Mouse (Mus musculus) erythroblast, adult 5-6 weeks (primary cell): ENCODE results near the gene Sstr5. TPM values are rescaled to one million over a fixed set of nuclear protein-coding genes. Genes with fewer than 3 reads are reported as not detected.

ENCODE experiments used
- ATAC-seq: replicated peaks from 2 replicates; pipeline ENCODE4 v1.8.0; 2016; ENCODE audit warnings: moderate number of reproducible peaks, mild to moderate bottlenecking, moderate TSS enrichment, inconsistent platforms; ENCODE audit not compliant: poor library complexity, low FRiP score, severe bottlenecking
- total RNA-seq, 2 experiments: library from RNA; stranded (forward) in 1 of 2; stranded (reverse) in 1 of 2; fragments of 150-400 nt in 1 of 2; fragments of 200-764, 138-1000 nt in 1 of 2; gene quantifications; 2 replicates each; pipeline versions ENCODE4 v1.2.3 to v1.2.4; 2015 to 2017; ENCODE audit warnings: low replicate concordance in 2 of 2

The Sstr5 gene
- total RNA-seq (2015; ENCODE audit: low replicate concordance) (not detected in 2 replicates), total RNA-seq (2017; ENCODE audit: low replicate concordance) (not detected in 2 replicates)

DNA sequence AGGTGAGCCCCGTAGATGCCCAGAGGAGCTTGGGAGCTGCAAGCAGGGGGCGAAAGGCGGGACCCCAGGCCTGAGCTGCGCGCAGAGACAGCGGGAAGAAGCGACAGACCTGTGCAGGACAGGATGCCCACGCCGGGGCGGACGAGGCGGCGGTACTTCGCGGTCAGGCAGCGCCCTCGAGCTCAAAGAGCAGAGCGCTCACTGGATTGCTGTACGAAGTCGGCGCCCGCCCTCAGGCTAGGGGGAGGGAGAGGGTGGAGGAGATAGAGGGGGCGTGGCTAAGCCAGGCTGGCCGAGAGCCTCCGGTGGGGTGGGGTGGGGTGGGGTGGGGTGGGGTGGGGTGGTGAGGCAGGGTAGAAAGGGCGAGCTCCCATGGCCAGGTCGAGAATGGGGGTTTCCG is at the start of gene Sstr5:
Gene Sstr5, minus strand, starts transcription at position 276 of the 400 bp plus-strand sequence.
- no peak for ATAC-seq

DNA sequence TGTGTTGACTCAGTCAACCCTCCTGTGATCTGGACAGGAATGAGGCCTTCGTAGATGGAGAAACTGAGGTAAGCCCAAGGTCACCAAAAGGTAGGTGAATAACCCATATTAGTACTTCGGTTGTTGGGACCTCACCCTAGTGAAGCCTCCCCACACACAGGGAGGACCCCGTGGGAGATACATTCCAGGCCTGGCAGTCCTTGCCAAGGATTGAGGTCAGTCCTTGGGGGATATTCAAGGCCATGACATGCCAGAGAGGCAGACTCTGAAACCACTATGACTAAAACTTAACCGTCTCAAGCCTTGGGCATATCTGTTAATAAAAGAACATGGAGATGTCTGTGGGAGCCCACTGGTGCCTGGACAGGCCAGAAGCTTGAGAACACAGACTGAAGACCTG is 44.7 kb upstream of the Sstr5 start:
- ATAC-seq = no peak

DNA sequence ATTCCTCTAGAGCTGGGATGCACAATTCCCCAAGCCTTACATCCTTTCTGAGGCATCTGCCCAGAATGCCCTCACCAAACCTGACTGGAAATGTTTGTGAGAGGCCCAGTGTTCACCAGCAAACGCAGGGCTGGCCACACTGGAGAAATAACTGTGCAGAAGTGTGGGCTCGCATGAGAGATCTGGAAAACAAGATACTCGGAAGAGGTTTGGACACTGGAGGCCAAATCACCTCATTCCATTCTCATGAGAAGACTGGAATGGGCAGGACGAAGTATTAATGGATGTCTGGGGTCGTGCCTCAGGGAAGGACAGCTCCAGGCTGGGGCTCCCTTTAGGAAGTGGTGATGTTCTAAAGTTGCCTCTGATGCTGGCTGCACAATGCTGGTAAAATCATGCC is 43.6 kb upstream of the Sstr5 start:
- no peak for ATAC-seq

DNA sequence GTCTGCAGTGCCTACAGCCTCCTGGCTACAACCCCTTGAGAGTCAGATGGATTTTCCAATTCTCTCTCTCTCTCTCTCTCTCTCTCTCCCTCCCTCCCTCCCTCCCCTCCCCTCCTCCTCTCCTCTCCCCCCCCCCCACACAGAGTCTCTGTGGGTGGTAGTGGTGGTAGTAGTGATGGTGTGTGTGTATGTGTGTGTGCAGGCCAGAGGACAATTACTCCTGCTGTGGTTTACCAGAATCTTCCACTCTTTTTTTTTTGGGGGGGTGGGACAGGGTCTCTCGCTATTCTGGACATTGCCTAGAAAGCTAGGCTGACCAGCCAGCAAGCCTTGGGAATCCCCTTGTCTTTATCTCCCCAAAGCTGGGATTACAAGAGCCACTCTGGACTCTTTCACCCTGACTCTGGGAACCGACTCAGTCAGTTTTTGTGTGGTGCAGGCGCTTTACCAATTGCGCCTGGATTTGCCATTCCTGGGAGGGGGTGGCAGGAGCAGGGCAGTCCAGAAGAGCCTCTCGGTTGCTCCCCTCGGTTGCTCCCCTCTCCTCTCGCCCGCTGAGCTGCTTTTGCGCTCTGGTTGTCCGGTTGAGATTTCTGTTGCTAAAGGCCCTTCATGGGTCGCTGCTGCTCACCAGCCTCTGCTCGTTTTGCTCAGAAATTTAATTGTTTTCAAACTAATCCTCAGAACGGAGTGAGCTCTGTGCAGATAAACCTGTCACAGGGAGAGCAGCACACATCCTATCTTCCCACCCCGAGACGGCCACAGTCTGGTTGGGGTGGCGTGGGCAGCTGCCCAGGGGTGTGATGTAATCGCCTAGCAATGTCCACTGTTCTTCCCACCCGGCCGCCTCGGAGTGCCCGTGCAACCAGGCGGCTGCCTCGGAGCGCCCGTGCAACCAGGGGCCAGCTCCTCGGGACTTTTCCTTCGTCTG is 42.1 kb upstream of the Sstr5 start:
- no peak for ATAC-seq

DNA sequence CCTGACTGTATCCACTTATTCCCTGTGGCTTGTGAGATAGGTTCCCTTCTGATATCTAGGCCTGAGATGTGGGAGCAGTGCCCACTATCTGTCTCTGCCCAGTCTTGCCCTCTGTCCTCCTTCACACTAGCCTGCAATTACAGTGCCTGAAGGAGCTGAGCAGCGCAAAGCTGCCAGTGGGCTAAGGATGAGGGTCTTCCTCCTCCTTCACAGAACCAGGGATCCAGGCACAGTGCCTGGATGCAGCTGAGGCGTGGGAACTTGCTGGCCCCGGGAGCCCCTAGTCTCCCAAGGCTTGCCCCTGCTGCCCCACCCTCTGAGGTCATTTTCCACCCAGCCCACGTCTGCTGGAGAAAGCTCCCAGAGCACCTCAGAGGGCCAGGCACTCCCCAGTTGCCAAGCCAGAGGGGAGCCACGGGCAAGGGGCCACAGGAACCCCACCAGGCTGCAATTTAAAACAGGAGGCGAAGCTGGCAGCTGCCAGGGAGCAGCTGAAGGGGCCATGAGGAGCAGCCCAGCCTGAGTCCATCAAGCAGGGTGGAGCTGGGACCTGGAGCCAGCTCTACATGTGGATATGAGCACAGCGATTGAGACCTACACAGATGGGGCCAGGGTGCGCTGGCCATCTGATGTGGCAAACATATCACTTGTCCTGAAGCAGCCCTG is 33.4 kb upstream of the Sstr5 start:
- no peak for ATAC-seq

DNA sequence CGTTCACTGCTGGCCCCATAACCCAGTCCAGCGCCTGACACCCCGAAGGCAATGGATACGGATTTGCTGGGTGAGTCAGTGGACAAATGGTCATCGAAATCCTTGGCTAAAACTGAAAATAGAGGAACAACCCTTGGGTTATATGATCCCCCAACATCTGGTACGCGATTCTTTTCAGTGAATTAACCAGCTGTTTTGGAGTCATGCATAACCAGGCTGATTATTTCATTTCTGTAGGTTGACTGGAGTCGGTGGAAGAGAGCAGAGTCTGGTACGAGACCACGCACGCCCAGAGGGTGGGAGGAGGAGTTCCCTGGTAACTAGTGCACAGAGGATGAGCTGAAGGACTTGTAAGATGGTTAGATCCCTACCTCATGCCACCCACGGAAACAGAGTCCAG is 25.0 kb upstream of the Sstr5 start:
- ATAC-seq = no peak

DNA sequence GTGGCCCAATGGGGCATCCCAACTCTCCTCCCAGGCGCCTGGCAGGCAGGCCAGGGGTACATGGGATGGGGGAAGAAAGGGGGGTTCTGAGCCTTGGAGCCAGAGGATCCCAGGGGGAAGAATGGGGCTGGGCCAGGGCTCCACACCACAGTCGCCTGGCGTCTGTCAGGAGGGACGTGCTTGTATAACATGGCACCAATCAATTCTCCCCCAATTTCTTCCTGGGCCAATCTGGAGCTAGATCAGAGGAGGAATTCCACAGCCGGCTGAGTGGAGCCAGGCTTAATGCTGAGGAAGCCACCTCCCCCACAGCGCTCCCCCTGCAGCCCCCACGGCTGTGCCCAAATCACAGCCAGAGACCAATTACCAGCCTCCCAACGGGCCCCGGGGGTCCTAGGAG is 23.4 kb upstream of the Sstr5 start:
- ATAC-seq = no peak

DNA sequence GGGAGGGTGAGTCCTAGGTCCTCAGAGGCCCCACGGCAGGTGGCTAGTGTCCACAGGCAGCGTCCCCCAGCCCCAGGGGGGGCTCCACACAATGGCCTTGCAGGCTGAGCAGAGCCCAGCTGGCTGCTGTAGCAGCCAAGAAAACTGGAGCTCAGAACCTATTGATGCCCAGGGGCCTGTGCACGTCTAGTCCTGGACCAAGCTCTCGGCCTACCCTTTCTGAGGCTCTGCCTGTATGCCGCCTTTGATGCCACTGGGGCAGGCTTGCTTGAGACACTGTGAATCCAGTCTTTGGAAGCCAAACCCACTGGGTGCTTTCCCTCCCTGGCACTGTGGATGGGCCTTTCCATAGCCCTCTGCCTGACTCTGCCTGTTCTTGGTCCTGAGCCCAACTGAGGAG is 22.4 kb upstream of the Sstr5 start:
- ATAC-seq = no peak

DNA sequence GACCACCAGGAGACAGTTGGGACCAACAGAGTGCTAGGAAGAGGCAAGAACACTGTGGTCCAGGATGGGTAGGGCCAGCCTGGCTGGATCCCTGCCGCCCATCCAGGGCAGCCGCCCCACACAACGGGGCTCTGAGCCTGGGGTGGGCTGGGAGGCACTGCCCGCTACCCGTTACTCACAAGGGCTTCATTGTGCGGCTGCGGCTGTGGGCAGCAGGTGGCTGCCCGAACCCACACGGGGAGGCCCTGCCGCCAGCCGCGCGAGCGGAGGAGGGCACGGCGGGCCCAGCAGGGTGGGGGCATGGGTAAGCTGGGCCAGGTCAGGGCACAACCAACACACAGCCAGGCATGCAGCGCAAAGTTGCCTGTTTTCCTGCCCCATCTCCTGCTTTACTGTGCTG is 21.1 kb upstream of the Sstr5 start:
- ATAC-seq = no peak

DNA sequence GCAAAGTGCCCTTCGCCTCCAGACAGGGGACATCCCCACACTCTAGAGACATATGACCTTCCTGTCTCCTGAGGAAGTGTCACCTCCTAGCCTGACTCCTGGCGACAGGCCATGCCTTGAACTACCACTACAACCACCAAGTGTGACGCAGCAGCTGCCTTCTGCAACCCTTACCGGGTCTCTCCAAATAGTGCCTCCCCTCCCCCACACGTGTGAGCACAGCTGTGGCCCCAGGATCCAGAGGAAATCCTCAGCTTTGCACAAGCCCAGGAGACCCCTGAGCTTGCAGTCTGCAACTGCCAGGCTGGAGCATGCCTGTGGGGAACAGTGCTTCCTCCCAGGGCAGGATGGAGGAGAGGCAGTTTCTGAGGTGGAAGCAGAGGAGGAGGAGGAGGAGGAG is 19.2 kb upstream of the Sstr5 start:
- no peak for ATAC-seq

DNA sequence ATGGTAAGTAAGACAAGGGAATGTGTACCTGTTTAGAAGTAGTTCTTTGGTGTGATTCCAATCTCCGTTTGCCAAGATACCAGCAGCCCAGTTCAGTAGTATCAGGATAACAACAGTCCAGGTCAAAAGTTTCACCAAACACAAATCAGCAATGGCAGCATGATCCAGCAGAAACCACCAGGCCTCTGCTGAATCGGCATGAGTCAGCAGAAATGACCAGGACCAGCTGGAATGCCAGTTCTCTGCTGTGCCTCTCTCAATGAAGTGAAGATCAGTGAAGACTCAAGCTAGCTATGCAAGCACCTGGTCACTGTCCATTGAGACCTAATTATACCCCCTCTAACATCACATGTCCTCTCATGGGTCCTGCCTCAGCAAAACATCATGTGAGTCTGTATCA is 17.0 kb upstream of the Sstr5 start:
- no peak for ATAC-seq

DNA sequence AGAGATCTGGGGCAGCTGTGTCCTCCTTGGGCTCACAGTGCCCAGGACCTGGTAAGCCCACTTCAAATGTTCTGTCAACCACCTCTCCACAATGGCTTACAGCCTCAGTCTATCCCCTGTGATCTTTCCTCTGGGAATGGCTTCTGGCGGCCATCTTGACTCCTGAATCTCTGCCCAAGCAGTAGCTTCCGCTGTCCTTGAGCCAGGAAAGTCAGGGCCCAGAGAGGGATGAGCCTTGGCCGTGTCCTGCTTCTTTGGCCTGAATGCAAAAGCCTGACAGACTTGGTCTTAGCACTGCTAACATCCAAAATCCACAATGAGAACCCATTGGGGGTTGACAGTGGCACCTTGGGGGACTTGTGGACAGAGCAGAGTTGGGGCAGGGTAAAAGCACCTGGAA is 14.8 kb upstream of the Sstr5 start:
- no peak for ATAC-seq

DNA sequence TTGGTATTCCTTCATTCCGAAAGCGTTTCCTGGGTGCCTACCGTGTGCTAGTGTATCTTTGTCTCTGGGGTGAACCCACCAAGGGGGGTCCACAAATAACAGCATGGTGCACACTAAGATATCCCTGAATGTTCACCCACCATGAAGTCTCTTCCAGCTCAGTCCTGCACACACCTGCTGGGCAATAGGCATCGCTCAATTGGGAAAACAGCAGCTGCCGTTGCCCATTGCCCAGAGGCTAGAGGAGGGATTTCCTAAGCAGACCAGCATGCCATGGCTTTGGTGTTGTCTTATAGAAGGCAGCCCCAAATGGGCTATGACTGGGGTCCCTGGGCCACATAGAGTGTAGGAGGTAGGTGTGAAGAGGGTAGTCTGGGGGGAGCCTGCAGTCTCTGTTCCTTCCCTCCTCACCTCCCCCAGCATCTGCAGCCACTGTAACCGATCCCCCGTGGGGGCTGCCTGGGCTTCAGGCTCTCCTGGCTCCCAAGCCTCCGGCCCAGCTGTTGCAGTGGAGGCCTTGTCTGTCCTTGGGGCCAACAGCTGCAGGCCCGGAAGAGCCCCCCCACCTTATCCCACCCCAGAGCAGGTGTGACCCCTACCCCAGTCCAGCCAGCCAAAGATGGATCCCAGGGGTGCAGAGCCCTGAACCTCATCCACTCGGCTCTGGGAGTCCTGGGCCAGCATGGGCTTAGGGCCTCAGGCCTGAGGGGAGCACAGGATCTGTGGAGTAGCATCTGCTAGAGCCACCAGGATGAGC is 13.2 kb upstream of the Sstr5 start:
- no peak for ATAC-seq

DNA sequence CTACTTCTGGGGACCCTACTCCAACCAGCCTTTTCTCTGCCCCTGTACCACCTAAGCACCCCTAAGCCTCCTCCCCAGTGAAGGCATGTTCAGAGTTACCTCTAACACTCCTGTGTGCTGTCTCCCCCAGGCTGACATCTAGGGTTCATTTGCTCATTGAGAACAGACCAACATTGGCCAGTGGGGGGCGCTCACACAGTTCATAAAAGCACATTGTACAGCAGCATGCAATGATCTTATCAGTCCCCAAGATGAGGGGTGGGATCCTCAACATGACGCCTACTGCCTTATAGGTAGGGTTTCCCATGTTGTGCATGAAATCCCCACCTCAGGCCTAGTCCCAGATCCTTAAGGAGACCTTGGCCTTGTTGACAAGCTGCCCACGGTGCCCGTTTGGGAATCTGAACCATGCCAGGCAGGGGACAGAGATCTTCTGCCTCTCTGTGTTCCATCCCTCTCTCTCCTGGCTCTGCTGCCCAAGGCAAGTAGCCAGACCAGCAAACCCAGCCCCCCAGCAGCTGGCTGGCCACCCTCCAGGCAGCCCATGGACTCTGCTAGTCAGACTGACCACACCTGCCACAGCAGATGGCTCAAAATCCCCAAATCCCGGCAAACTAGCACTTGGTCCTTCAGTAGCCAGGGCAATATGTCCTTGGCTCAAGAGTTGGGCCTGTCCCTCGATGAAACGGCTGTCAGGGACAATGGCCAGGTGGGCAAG is 11.9 kb upstream of the Sstr5 start:
- ATAC-seq = no peak

DNA sequence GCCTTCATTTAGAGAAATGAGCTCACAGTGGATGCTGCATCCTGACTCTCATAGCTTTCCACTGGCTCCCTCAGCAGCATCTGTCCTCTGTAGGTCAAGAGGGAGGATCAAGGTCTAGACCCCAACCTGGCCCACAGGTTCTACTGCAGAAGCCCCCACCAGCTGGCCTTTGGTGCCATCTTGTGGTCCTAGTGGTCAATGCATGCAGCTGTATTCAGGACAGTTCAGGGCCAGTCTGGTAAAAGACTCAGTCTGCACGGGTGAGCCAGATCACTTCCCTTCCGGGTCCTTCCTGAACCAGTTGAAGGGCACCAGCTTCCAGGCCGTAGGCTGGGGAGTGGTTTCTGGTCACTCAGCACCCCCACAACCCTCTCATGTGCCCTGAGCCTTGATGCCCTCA is 10.7 kb upstream of the Sstr5 start:
- no peak for ATAC-seq

DNA sequence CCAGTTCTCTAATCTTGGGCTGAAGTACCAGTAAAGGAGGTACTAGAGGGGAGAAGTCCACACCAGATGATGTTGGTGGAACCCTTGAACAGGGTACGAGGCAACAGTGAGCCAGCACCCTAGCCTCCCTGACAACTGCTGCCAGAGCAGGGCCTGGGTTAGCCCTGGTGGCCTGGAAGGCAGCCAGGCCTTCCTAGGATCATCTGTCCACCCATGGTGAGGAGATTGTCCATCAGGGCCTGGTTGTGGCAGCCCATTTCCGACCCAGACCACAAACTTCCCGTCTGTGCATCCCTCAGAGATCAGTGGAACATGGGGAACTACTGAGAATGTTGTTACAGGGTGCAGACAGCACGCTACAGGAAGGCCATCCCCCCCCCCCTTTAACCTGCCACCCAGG is 5.5 kb upstream of the Sstr5 start:
- no peak for ATAC-seq

DNA sequence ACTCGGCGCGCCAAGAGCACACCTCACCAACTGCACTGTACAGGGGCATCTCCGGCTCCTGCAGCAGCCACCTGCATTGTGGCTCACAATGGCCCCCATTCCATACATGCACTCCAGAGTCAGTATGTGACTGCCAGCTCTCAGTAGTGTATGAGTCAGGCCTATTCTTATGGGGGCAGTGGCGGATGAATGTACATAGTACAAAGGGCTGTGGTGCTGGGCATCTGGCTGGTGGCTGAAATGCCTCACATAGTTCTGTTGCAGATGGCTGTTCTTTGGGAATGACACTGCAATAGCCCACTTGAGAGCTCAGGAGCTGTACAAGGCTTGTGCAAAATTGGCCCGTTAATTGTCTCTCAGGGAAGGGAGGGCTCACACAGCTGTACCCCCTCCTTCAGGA is 15.0 kb downstream of the Sstr5 start:
- ATAC-seq = no peak

DNA sequence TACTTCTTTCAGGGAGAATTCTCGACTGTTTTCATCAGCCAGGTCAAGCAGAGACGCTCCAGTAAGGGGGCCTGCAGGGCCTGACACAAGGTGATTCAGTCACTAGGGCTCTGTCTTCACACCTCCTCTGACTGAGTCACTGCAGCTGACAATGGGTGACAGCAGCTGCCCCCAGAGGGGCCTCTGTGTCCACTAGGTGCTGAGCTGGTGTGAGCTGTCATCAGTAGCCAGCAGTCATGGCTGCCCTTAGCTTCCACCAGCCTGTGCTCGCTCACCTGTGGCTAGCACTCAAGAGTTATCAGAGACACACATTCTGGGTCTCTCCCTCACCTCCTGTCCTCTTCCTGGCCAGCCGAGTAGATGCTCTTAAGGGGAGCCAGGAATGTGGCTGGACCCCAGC is 16.3 kb downstream of the Sstr5 start:
- no peak for ATAC-seq

DNA sequence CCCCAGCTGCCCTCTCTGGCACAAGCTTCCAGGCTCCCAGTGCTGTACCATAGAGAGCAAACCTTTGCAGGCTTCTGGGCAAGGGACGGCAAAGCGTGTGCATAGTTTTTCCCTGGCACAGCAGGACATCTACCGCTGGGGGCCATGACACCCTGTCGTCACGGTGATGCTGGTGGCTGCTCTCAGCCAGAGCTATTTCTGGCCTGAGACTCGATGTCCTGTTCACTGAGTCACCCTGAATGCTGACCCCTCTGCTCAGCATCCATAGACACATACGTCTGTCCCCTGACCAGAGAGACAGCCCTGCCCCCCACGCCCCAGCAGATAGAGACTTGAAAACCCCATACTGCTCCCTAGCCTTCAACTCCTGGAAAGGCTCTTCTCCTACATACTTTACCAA is 16.9 kb downstream of the Sstr5 start:
- no peak for ATAC-seq
